Comparison of ENCODE assay signal across 31 mouse cellular contexts in the genomic region with DNA sequence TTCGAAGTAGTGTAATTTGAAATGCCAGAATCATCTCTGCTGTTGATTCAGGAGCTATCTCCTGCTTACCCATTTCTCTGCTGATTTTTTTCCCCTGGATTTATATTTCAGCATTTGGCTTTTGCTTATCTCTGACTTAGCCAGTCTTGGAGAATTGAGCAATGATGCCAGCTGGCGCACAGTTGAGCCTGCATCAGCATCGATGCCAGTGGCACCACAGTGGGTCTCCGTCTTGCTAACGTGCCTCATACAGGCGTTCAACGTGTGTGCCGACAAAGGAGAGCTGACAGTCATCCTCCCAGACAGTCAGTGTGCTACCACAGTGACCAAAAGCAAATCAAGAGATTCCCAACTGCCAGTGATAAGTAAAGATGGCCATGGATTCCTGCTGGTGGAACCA. TPM values are rescaled to one million over a fixed set of nuclear protein-coding genes. Genes with fewer than 3 reads are reported as not detected.
A peak's percentile ranks its signal among the peaks of the same experiment; 100 is the strongest.
DNase-seq lines count a peak whose midpoint lies in the region; ATAC-seq lines count a peak whose summit lies in the region.
"Had no signal": no experiment of that assay in that cellular context is flagged by ENCODE, and none has a peak within 500 bp of the region (broad histone marks: within the 10 kb centered on the region; RNA-seq: fewer than 3 reads in every experiment).

No protein-coding gene starts in this region.

- H3K27ac ChIP-seq in forebrain, embryonic 14.5 days (ENCODE audit: low read depth, low read length): no peak overlapping the region
- H3K27ac ChIP-seq in forebrain, embryonic 12.5 days: no peak overlapping the region
- H3K27ac ChIP-seq: forebrain, embryonic 15.5 days; heart, embryonic 10.5 days; heart, embryonic 15.5 days; hindbrain, embryonic 12.5 days; left cerebral cortex, adult 2 months; limb, embryonic 10.5 days; limb, embryonic 15.5 days; liver, embryonic 13.5 days; midbrain, embryonic 12.5 days; stomach, embryonic 15.5 days had no signal

- H3K4me2 ChIP-seq in forebrain, embryonic 14.5 days (ENCODE audit: low read length): no peak overlapping the region
- H3K4me2 ChIP-seq in forebrain, embryonic 12.5 days: no peak overlapping the region
- H3K4me2 ChIP-seq: forebrain, embryonic 15.5 days; heart, embryonic 15.5 days; hindbrain, embryonic 12.5 days; limb, embryonic 15.5 days; liver, embryonic 13.5 days; midbrain, embryonic 12.5 days; stomach, embryonic 15.5 days had no signal

- H3K4me3 ChIP-seq in forebrain, embryonic 14.5 days (ENCODE audit: low read depth, low read length): no peak overlapping the region
- no peak overlapping the region for H3K4me3 ChIP-seq in forebrain, embryonic 12.5 days (replicated peaks)
- H3K4me3 ChIP-seq: forebrain, embryonic 15.5 days; heart, embryonic 10.5 days; heart, embryonic 15.5 days; hindbrain, embryonic 12.5 days; left cerebral cortex, adult 2 months; limb, embryonic 10.5 days; limb, embryonic 15.5 days; liver, embryonic 13.5 days; megakaryocyte, embryonic 14.5 days; midbrain, embryonic 12.5 days; stomach, embryonic 15.5 days had no signal

- H3K27me3 ChIP-seq in forebrain, embryonic 14.5 days (replicated peaks; ENCODE audit: control insufficient read depth, insufficient read depth, low read length): no peaks in the 10 kb centered on the region
- no peaks in the 10 kb centered on the region for H3K27me3 ChIP-seq in forebrain, embryonic 12.5 days
- H3K27me3 ChIP-seq: forebrain, embryonic 15.5 days; heart, embryonic 15.5 days; hindbrain, embryonic 12.5 days; limb, embryonic 15.5 days; liver, embryonic 13.5 days; megakaryocyte, embryonic 14.5 days; midbrain, embryonic 12.5 days; stomach, embryonic 15.5 days had no signal

- H3K36me3 ChIP-seq in forebrain, embryonic 14.5 days (ENCODE audit: control insufficient read depth, insufficient read depth, low read length): no peaks in the 10 kb centered on the region
- H3K36me3 ChIP-seq in forebrain, embryonic 12.5 days (replicated peaks): no peaks in the 10 kb centered on the region
- H3K36me3 ChIP-seq: forebrain, embryonic 15.5 days; G1E; heart, embryonic 10.5 days; heart, embryonic 15.5 days; hindbrain, embryonic 12.5 days; limb, embryonic 10.5 days; limb, embryonic 15.5 days; liver, embryonic 13.5 days; midbrain, embryonic 12.5 days; stomach, embryonic 15.5 days had no signal

- no peaks in the 10 kb centered on the region for H3K4me1 ChIP-seq in forebrain, embryonic 14.5 days (ENCODE audit: control insufficient read depth, insufficient read depth, low read length)
- no peaks in the 10 kb centered on the region for H3K4me1 ChIP-seq in forebrain, embryonic 12.5 days
- H3K4me1 ChIP-seq: forebrain, embryonic 15.5 days; heart, embryonic 10.5 days; heart, embryonic 15.5 days; hindbrain, embryonic 12.5 days; limb, embryonic 10.5 days; limb, embryonic 15.5 days; liver, embryonic 13.5 days; megakaryocyte, embryonic 14.5 days; midbrain, embryonic 12.5 days; stomach, embryonic 15.5 days had no signal

- WGBS in forebrain, embryonic 14.5 days: 84% methylated on average over 8 of the region's 8 CpGs
- 92% methylated on average over 8 of the region's 8 CpGs for WGBS in forebrain, embryonic 12.5 days

- no peak; the same call in 1 of the 2 replicates for ATAC-seq in forebrain, embryonic 14.5 days
- ATAC-seq in forebrain, embryonic 12.5 days (ENCODE audit: low FRiP score): no peak
- no peak for ATAC-seq in granulocyte monocyte progenitor cell, adult 5-6 weeks (replicated peaks; ENCODE audit: poor library complexity, severe bottlenecking)
- ATAC-seq: forebrain, embryonic 15.5 days; intestine, postnatal 0 days; lung, postnatal 0 days had no signal

- H3K9me3 ChIP-seq in forebrain, embryonic 14.5 days (replicated peaks; ENCODE audit: control insufficient read depth, low read length): no peaks in the 10 kb centered on the region
- H3K9me3 ChIP-seq in forebrain, embryonic 12.5 days: no peaks in the 10 kb centered on the region
- H3K9me3 ChIP-seq: forebrain, embryonic 15.5 days; heart, embryonic 10.5 days; heart, embryonic 15.5 days; hindbrain, embryonic 12.5 days; limb, embryonic 10.5 days; limb, embryonic 15.5 days; liver, embryonic 13.5 days; megakaryocyte, embryonic 14.5 days; midbrain, embryonic 12.5 days; stomach, embryonic 15.5 days had no signal

- no peak overlapping the region for H3K9ac ChIP-seq in forebrain, embryonic 14.5 days (ENCODE audit: low read length)
- no peak overlapping the region for H3K9ac ChIP-seq in forebrain, embryonic 12.5 days
- H3K9ac ChIP-seq: forebrain, embryonic 15.5 days; heart, embryonic 15.5 days; hindbrain, embryonic 12.5 days; limb, embryonic 15.5 days; liver, embryonic 13.5 days; midbrain, embryonic 12.5 days; stomach, embryonic 15.5 days had no signal

- peak; percentile 21 for DNase-seq in forebrain, embryonic 14.5 days (ENCODE audit: low spot score)
- DNase-seq in brain, adult 2 months (ENCODE audit: low read depth, low spot score): peak; percentile 61
- peak; percentile 36 for DNase-seq in cerebellum, adult 11-12 months
- peak; percentile 41 for DNase-seq in cerebellum, adult 9-11 months
- no peak for DNase-seq in heart, adult 8-10 months (ENCODE audit: low spot score)
- no peak for DNase-seq in urinary bladder, postnatal 36 days (ENCODE audit: low spot score in 2 of 2)
- DNase-seq: adrenal gland, adult 8-10 months; gastrocnemius, postnatal 10 days; kidney, postnatal 14 days; liver, embryonic 13.5 days; lung, adult 18-20 months; lung, postnatal 4 days; right cerebral cortex, postnatal 25 days; thymus, postnatal 14 days had no signal

RNA-seq across cellular contexts. Expression of a gene that starts 8.4 kb away (rescaled TPM):
- 7.3 and 13.3 TPM in 2 replicates for polyA plus RNA-seq in forebrain, embryonic 14.5 days (2014; fragmentation: Nextera tagmentation; extraction: Ambion mirVana)
- polyA plus RNA-seq in forebrain, embryonic 12.5 days (2016; fragmentation: Nextera tagmentation; extraction: Ambion mirVana): 20.4 and 25.8 TPM in 2 replicates
- total RNA-seq in heart, adult 8-10 months (2022): 1 to 10 TPM; 6.8 to 9.6 (median 7.5) TPM
- total RNA-seq in granulocyte monocyte progenitor cell, adult 5-6 weeks (2014; fragmentation: Nextera tagmentation): 0.92 and 8.4 TPM in 2 replicates
- total RNA-seq in granulocyte monocyte progenitor cell, adult 5-6 weeks (2017): 0.72 and 4.3 TPM in 2 replicates
- polyA plus RNA-seq: G1E had no signal

RNA-seq across cellular contexts. Expression of a gene that starts 30.6 kb away (rescaled TPM):
- 0.50 and 1.3 TPM in 2 replicates for polyA plus RNA-seq in forebrain, embryonic 14.5 days (2014; fragmentation: Nextera tagmentation; extraction: Ambion mirVana)
- polyA plus RNA-seq in forebrain, embryonic 12.5 days (2016; fragmentation: Nextera tagmentation; extraction: Ambion mirVana): 0.19 and 0.32 TPM in 2 replicates
- total RNA-seq in heart, adult 8-10 months (2022): not detected
- not detected in 2 replicates for total RNA-seq in granulocyte monocyte progenitor cell, adult 5-6 weeks (2014; fragmentation: Nextera tagmentation)
- total RNA-seq in granulocyte monocyte progenitor cell, adult 5-6 weeks (2017): not detected in 2 replicates
- total RNA-seq: heart, postnatal 25 days; monocyte, adult 5-6 weeks had no signal
- polyA plus RNA-seq: G1E; intestine, postnatal 0 days; liver, embryonic 13.5 days had no signal

Comparison
In these comparisons a context has a peak if more than half of its experiments do, and no peak if none do; other contexts are left out.
1. DNase-seq: peak in forebrain, embryonic 14.5 days (single experiment), brain, adult 2 months (single experiment), cerebellum, adult 11-12 months (single experiment) and cerebellum, adult 9-11 months (single experiment); none in heart, adult 8-10 months (single experiment) and urinary bladder, postnatal 36 days (0 of 2).